Mouse (Mus musculus): ENCODE results near the gene Adam12. TPM values are rescaled to one million over a fixed set of nuclear protein-coding genes. Genes with fewer than 3 reads are reported as not detected.

Adam12 gene
- polyA plus RNA-seq, 1 experiment from 2014 or later = 11.7 TPM

GRCm38 (mm10) chr7:133862723-133863122 is 369.2 kb downstream of the Adam12 start:
- no peak overlapping the region for H3K4me3 ChIP-seq (replicated peaks)
- no peaks in the 10 kb centered on the region for H3K36me3 ChIP-seq
- no peaks in the 10 kb centered on the region for H3K9me3 ChIP-seq (replicated peaks)
- no peak overlapping the region for H3K27ac ChIP-seq (replicated peaks)
- H3K4me1 ChIP-seq = no peaks in the 10 kb centered on the region
- ATAC-seq (ENCODE audit: insufficient number of reproducible peaks, low FRiP score, low TSS enrichment, low read depth) = no peak
- 89% methylated on average over 5 of the region's 5 CpGs for WGBS
- no peak overlapping the region for H3K9ac ChIP-seq
- no peaks in the 10 kb centered on the region for H3K27me3 ChIP-seq
- no peak overlapping the region for H3K4me2 ChIP-seq (replicated peaks)

GRCm38 (mm10) chr7:133862233-133862632 is 369.7 kb downstream of the Adam12 start:
- ATAC-seq (ENCODE audit: insufficient number of reproducible peaks, low FRiP score, low TSS enrichment, low read depth) = no peak
- Histone ChIP-seq H3K27ac (replicated peaks) (no peak overlapping the region), H3K4me1 (no peaks in the 10 kb centered on the region), H3K9me3 (replicated peaks) (no peaks in the 10 kb centered on the region), H3K9ac (no peak overlapping the region), H3K36me3 (no peaks in the 10 kb centered on the region), H3K27me3 (no peaks in the 10 kb centered on the region), H3K4me3 (replicated peaks) (no peak overlapping the region), H3K4me2 (replicated peaks) (no peak overlapping the region)
- 94% methylated on average over 6 of the region's 6 CpGs for WGBS

GRCm38 (mm10) chr7:133859548-133859947 is 372.4 kb downstream of the Adam12 start:
- 80% methylated on average over 4 of the region's 4 CpGs for WGBS
- Histone ChIP-seq H3K4me3 (replicated peaks) (no peak overlapping the region), H3K4me2 (replicated peaks) (no peak overlapping the region), H3K9ac (no peak overlapping the region), H3K27me3 (no peaks in the 10 kb centered on the region), H3K27ac (replicated peaks) (no peak overlapping the region), H3K9me3 (replicated peaks) (no peaks in the 10 kb centered on the region), H3K4me1 (no peaks in the 10 kb centered on the region), H3K36me3 (no peaks in the 10 kb centered on the region)
- ATAC-seq (ENCODE audit: insufficient number of reproducible peaks, low FRiP score, low TSS enrichment, low read depth) = no peak

- ATAC-seq (ENCODE audit: insufficient number of reproducible peaks, low FRiP score, low TSS enrichment, low read depth) = no peak
- H3K4me3 ChIP-seq (replicated peaks) = no peak overlapping the region
- H3K4me1 ChIP-seq = no peaks in the 10 kb centered on the region
- H3K27ac ChIP-seq (replicated peaks) = no peak overlapping the region
- H3K9ac ChIP-seq = no peak overlapping the region
- no peaks in the 10 kb centered on the region for H3K27me3 ChIP-seq
- H3K4me2 ChIP-seq (replicated peaks) = no peak overlapping the region
- H3K36me3 ChIP-seq = no peaks in the 10 kb centered on the region
- 94% methylated on average over 3 of the region's 3 CpGs for WGBS
- no peaks in the 10 kb centered on the region for H3K9me3 ChIP-seq (replicated peaks)
These were observed 373.4 kb downstream of the Adam12 start for GRCm38 (mm10) chr7:133858506-133858905.

GRCm38 (mm10) chr7:133856278-133856677 is 375.7 kb downstream of the Adam12 start:
- no peaks in the 10 kb centered on the region for H3K4me1 ChIP-seq
- no peak overlapping the region for H3K4me2 ChIP-seq (replicated peaks)
- WGBS = 29% methylated on average over 3 of the region's 3 CpGs
- no peak overlapping the region for H3K4me3 ChIP-seq (replicated peaks)
- ATAC-seq (ENCODE audit: insufficient number of reproducible peaks, low FRiP score, low TSS enrichment, low read depth) = peak; percentile 57; the same call in 1 of the 2 replicates
- H3K27me3 ChIP-seq = no peaks in the 10 kb centered on the region
- no peaks in the 10 kb centered on the region for H3K9me3 ChIP-seq (replicated peaks)
- no peak overlapping the region for H3K27ac ChIP-seq (replicated peaks)
- H3K9ac ChIP-seq = no peak overlapping the region
- H3K36me3 ChIP-seq = no peaks in the 10 kb centered on the region

GRCm38 (mm10) chr7:133850735-133851134 is 381.2 kb downstream of the Adam12 start:
- no peak overlapping the region for H3K9ac ChIP-seq
- H3K9me3 ChIP-seq (replicated peaks) = no peaks in the 10 kb centered on the region
- H3K27me3 ChIP-seq = no peaks in the 10 kb centered on the region
- no peaks in the 10 kb centered on the region for H3K36me3 ChIP-seq
- no peak overlapping the region for H3K4me2 ChIP-seq (replicated peaks)
- no peak overlapping the region for H3K27ac ChIP-seq (replicated peaks)
- no peak for ATAC-seq (ENCODE audit: insufficient number of reproducible peaks, low FRiP score, low TSS enrichment, low read depth)
- no peak overlapping the region for H3K4me3 ChIP-seq (replicated peaks)
- H3K4me1 ChIP-seq = no peaks in the 10 kb centered on the region

- no peaks in the 10 kb centered on the region for H3K36me3 ChIP-seq
- H3K27me3 ChIP-seq = no peaks in the 10 kb centered on the region
- H3K4me2 ChIP-seq (replicated peaks) = no peak overlapping the region
- ATAC-seq (ENCODE audit: insufficient number of reproducible peaks, low FRiP score, low TSS enrichment, low read depth) = no peak
- H3K9me3 ChIP-seq (replicated peaks) = no peaks in the 10 kb centered on the region
- H3K27ac ChIP-seq (replicated peaks) = no peak overlapping the region
- no peaks in the 10 kb centered on the region for H3K4me1 ChIP-seq
- no peak overlapping the region for H3K9ac ChIP-seq
- no peak overlapping the region for H3K4me3 ChIP-seq (replicated peaks)
- 75% methylated on average over 2 of the region's 2 CpGs for WGBS
These were observed 383.8 kb downstream of the Adam12 start for GRCm38 (mm10) chr7:133848180-133848579.

GRCm38 (mm10) chr7:133847175-133847574 is 384.8 kb downstream of the Adam12 start:
- ATAC-seq (ENCODE audit: insufficient number of reproducible peaks, low FRiP score, low TSS enrichment, low read depth) = no peak
- Histone ChIP-seq H3K4me2 (replicated peaks) (no peak overlapping the region), H3K9ac (no peak overlapping the region), H3K4me1 (no peaks in the 10 kb centered on the region), H3K4me3 (replicated peaks) (no peak overlapping the region), H3K27me3 (no peaks in the 10 kb centered on the region), H3K36me3 (no peaks in the 10 kb centered on the region), H3K9me3 (replicated peaks) (no peaks in the 10 kb centered on the region), H3K27ac (replicated peaks) (no peak overlapping the region)
- 13% methylated on average over 1 of the region's 1 CpGs for WGBS

- Histone ChIP-seq H3K4me1 (no peaks in the 10 kb centered on the region), H3K36me3 (no peaks in the 10 kb centered on the region), H3K9me3 (replicated peaks) (no peaks in the 10 kb centered on the region), H3K4me3 (replicated peaks) (no peak overlapping the region), H3K27ac (replicated peaks) (no peak overlapping the region), H3K4me2 (replicated peaks) (no peak overlapping the region), H3K9ac (no peak overlapping the region), H3K27me3 (no peaks in the 10 kb centered on the region)
- no peak for ATAC-seq (ENCODE audit: insufficient number of reproducible peaks, low FRiP score, low TSS enrichment, low read depth)
- WGBS = 43% methylated on average over 6 of the region's 6 CpGs
These were observed 389.9 kb downstream of the Adam12 start for GRCm38 (mm10) chr7:133842079-133842478.

- Histone ChIP-seq H3K9ac (no peak overlapping the region), H3K4me1 (no peaks in the 10 kb centered on the region), H3K4me2 (replicated peaks) (no peak overlapping the region), H3K27me3 (no peaks in the 10 kb centered on the region), H3K9me3 (replicated peaks) (no peaks in the 10 kb centered on the region), H3K4me3 (replicated peaks) (no peak overlapping the region), H3K36me3 (no peaks in the 10 kb centered on the region), H3K27ac (replicated peaks) (no peak overlapping the region)
- WGBS = 51% methylated on average over 4 of the region's 4 CpGs
- no peak for ATAC-seq (ENCODE audit: insufficient number of reproducible peaks, low FRiP score, low TSS enrichment, low read depth)
These were observed 392.4 kb downstream of the Adam12 start for GRCm38 (mm10) chr7:133839546-133839945.
